Mouse (Mus musculus): Measurements from ENCODE around the gene 2200002J24Rik.

DNA sequence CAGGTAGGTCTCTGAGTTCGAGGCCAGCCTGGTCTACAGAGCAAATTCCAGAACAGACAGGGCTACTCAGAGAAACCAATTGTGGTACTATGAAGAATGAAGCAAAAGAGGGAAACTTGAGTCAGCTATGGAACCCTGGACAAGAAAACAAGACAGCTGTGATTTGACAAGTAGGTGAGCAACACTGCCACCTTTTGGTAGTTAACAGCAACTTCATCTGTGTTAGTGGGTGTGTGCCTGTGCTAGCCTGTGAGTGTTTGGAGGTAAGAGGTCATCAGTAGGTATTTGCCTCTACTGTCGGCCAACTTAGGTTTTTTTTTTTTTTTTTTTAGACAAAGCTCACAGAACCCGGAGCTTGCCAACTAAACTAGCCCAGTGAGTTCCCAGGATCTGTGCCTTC is 29.5 kb upstream of the 2200002J24Rik start:
- TF ChIP-seq TAL1 (IDR thresholded peaks at IDR 0.05; ENCODE audit: low read length), result no peak
- TF ChIP-seq GATA1 (IDR thresholded peaks at IDR 0.05; ENCODE audit: low read length), result no peak
